Mouse (Mus musculus) cortical plate, adult 2 months (tissue): ENCODE measurements around the gene Cbx1.

ENCODE experiments used
- CTCF ChIP-seq: fragments of 200-500 bp; IDR thresholded peaks from 2 replicates; pipeline ENCODE4 v1.5.1; 2011; ENCODE audit warnings: mild to moderate bottlenecking, control low read depth, low read length; ENCODE audit not compliant: insufficient read depth; ENCODE audit errors: extremely low read depth
- POLR2A ChIP-seq: fragments of 200-500 bp; IDR thresholded peaks from 2 replicates; pipeline ENCODE4 v1.6.1; 2011; ENCODE audit warnings: mild to moderate bottlenecking, low read length, control low read depth; ENCODE audit not compliant: insufficient read depth; ENCODE audit errors: extremely low read depth

- TF ChIP-seq CTCF (no peak), POLR2A (no peak)
Measured at GRCm38 (mm10) chr11:96786731-96787450, 2.0 kb upstream of the Cbx1 start.
